Mouse (Mus musculus) bone marrow, adult 2 months (tissue): Measurements from ENCODE around the gene Slc35a1.
A peak's percentile ranks its signal among the peaks of the same experiment; 100 is the strongest.
"Not testable (repeated sequence)": the region's sequence is repeated elsewhere in the genome, so short reads cannot be mapped to it uniquely, and the experiment has no call there.

ENCODE experiments used
- CTCF ChIP-seq: fragments of 200-500 bp; IDR thresholded peaks from 2 replicates; pipeline ENCODE4 v1.5.1; 2011; ENCODE audit warnings: low read length, control low read depth; ENCODE audit not compliant: control insufficient read depth, insufficient read depth
- POLR2A ChIP-seq: fragments of 200-500 bp; IDR thresholded peaks from 2 replicates; pipeline ENCODE4 v1.6.1; 2011; ENCODE audit warnings: low read depth, mild to moderate bottlenecking, control low read depth, low read length, borderline replicate concordance; ENCODE audit not compliant: control insufficient read depth

DNA sequence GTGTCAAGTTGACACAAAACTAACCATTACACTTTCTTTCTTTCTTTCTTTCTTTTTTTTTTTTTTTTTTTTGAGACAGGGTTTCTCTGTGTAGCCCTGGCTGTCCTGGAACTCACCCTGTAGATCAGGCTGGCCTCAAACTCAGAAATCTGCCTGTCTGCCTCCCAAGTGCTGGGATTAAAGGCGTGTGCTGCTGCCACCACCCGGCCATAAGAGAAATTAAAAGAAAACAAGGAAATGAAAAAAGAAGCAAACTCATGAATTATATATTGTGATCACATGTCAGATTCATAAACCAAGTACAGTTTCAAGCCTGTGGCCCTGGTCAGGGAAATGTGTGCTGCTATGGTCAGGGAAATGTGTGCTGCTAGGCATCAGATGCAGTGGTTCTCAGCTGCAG lies 46.2 kb upstream of the Slc35a1 start:
- TF ChIP-seq CTCF = 0 out of 2 replicates have a peak, but pooled peaks have one; percentile 14
- TF ChIP-seq POLR2A = not testable (repeated sequence)
